Mouse (Mus musculus) heart, postnatal 0 days (tissue): Measurements from ENCODE around the gene Mrgprf. TPM values are rescaled to one million over a fixed set of nuclear protein-coding genes. Genes with fewer than 3 reads are reported as not detected.

Experiments
- ATAC-seq: fragments of 200-750 bp; cut with Nextera tagmentation; 2 replicates; pipeline ENCODE4 v1.8.0; 2017; ENCODE audit warnings: low read depth, moderate number of reproducible peaks, moderate library complexity; ENCODE audit not compliant: insufficient read depth
- DNase-seq: peaks from one replicate; pipeline ENCODE4 v3.0.0-alpha.2; 2016; ENCODE audit warnings: low spot score
- H3K27ac ChIP-seq: fragments of 300-500 bp; sonication (generic); 2 replicates; pipeline ENCODE4 v1.5.1; 2014; ENCODE audit warnings: low read depth, mild to moderate bottlenecking
- H3K27me3 ChIP-seq: fragments of 300-500 bp; sonication (generic); 2 replicates; pipeline ENCODE4 v1.6.1; 2014; ENCODE audit warnings: low read length, mixed read lengths; ENCODE audit not compliant: control insufficient read depth, insufficient read depth
- H3K36me3 ChIP-seq: fragments of 300-500 bp; sonication (generic); replicated peaks from 2 replicates; pipeline ENCODE4 v1.6.1; 2014; ENCODE audit warnings: low read length, mixed read lengths; ENCODE audit not compliant: control insufficient read depth, insufficient read depth
- H3K4me1 ChIP-seq: fragments of 300-500 bp; sonication (generic); 2 replicates; pipeline ENCODE4 v1.6.1; 2014; ENCODE audit warnings: antibody characterized with exemption; ENCODE audit not compliant: control insufficient read depth, insufficient read depth
- H3K4me2 ChIP-seq: fragments of 300-500 bp; sonication (generic); 2 replicates; pipeline ENCODE4 v1.6.1; 2014; ENCODE audit warnings: low read depth, mild to moderate bottlenecking, low read length, moderate library complexity
- H3K4me3 ChIP-seq: fragments of 300-500 bp; sonication (generic); 2 replicates; pipeline ENCODE4 v1.5.1; 2014; ENCODE audit warnings: low read depth, low read length
- H3K9ac ChIP-seq: fragments of 300-500 bp; sonication (generic); replicated peaks from 2 replicates; pipeline ENCODE4 v1.6.1; 2014; ENCODE audit warnings: low read depth, low read length, mixed read lengths
- H3K9me3 ChIP-seq: fragments of 300-500 bp; sonication (generic); replicated peaks from 2 replicates; pipeline ENCODE4 v1.6.1; 2016; ENCODE audit warnings: low read length; ENCODE audit not compliant: control insufficient read depth
- CTCF ChIP-seq: IDR thresholded peaks from 2 replicates; pipeline ENCODE4 v1.5.1; 2016; ENCODE audit warnings: antibody characterized with exemption, control low read depth, low read depth
- EP300 ChIP-seq: IDR thresholded peaks from 2 replicates; pipeline ENCODE4 v1.6.1; 2016; ENCODE audit warnings: antibody characterized with exemption, low read depth
- WGBS: fragments of 180-500 bp; shearing (Covaris S2); extraction: QIAGEN DNeasy Blood & Tissue Kit; methylation state at CpG from one replicate; pipeline ENCODE4 v1.1.7; 2014; 5-methylcytosine and 5-hydroxymethylcytosine counted together
- polyA plus RNA-seq: library from polyadenylated mRNA; unstranded; fragments of >200 nt; fragmentation: Nextera tagmentation; extraction: Ambion mirVana; gene quantifications from 2 replicates; pipeline ENCODE4 v1.2.1, GENCODE M21; 2015
- total RNA-seq: library from RNA; depleted of rRNA; stranded (reverse); fragments of >200 nt; gene quantifications from 2 replicates; pipeline ENCODE4 v1.2.3, GENCODE M21; 2014; ENCODE audit warnings: low replicate concordance

Gene Mrgprf
- total and polyA plus RNA-seq, 2 experiments from 2014 or later = 1.4 to 4.2 TPM

DNA sequence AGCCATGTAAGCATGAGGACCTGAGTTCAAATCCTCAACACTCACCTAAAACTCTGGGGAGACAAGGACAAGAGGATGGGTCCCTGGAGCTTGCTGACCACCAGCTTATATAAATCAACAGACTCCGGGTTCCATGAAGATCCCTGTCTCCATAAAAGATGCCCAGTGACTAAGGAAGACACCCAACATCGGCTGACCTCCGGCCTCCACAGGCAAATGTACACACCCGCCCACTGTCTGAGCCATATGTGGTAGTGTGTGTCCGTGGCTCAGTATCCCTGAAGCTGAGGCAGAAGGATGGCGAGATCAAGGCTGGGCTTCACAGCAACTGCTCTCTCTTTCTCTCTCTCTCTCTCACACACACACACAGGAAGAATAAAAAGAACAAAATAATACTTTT is 33.3 kb downstream of the Mrgprf start:
- H3K4me3 ChIP-seq = no peak overlapping the region
- WGBS = 88% methylated on average over 6 of the region's 6 CpGs
- no peak overlapping the region for H3K9ac ChIP-seq
- H3K4me2 ChIP-seq = no peak overlapping the region
- no peaks in the 10 kb centered on the region for H3K36me3 ChIP-seq
- no peaks in the 10 kb centered on the region for H3K9me3 ChIP-seq
- no peaks in the 10 kb centered on the region for H3K27me3 ChIP-seq
- no peak for DNase-seq
- H3K4me1 ChIP-seq = no peaks in the 10 kb centered on the region
- TF ChIP-seq CTCF (no peak), EP300 (no peak)
- ATAC-seq = no peak
- H3K27ac ChIP-seq = no peak overlapping the region

DNA sequence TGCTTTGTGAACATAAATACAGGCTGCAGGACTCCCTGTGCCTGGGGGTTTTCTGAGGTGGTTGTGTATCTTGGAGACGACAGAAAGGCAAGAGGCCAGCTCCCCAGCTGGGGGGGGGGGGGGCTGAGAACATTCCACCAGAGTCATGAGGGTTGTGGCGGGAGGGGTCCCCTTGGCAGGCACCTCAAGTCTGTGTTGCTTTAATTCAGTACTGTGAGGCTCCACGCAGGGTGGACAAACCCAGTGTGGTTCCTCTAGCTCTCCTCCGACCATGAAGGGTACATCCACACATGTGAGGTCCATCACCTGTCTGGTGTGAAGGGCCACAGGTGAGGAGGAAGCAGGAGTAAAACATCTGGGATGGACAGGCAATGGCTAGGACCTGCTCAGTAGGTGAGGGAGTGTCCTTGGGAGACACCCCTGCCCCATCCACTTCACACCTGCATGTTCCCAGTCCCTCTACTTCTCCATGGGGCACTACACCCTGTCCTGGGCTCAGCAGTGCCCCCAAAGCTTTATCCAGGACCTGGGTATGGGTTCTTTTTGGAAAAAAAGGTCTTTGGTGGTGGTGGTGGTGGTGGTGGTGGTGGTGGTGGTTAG is 33.9 kb downstream of the Mrgprf start:
- H3K9me3 ChIP-seq = no peaks in the 10 kb centered on the region
- no peak overlapping the region for H3K9ac ChIP-seq
- ATAC-seq = no peak
- H3K27ac ChIP-seq = no peak overlapping the region
- H3K36me3 ChIP-seq = no peaks in the 10 kb centered on the region
- no peak for TF ChIP-seq EP300
- no peak for TF ChIP-seq CTCF
- H3K4me3 ChIP-seq = no peak overlapping the region
- no peaks in the 10 kb centered on the region for H3K4me1 ChIP-seq
- 57% methylated on average over 4 of the region's 4 CpGs for WGBS
- no peaks in the 10 kb centered on the region for H3K27me3 ChIP-seq
- DNase-seq = no peak
- no peak overlapping the region for H3K4me2 ChIP-seq

DNA sequence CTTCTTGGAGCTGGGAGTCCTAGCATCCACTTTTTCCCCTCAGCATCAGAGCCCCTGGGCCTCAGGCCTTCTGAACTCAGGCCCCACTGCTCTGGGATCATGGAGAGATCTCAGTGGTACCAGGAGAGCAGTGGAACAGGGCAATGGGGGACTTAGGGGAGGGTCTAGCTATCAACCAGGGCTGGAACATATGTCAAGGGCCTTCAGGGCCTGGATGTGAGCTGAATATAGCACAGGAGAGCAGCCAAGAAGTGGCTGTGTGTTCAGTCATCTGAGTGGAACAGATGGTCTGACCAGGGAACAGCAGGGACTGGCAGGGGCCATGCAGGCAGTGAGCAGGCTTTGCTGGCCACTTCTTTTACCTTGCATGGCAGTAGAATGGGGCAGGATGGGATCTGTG is 34.6 kb downstream of the Mrgprf start:
- DNase-seq (no peak), ATAC-seq (no peak)
- no peak for TF ChIP-seq EP300
- TF ChIP-seq CTCF = no peak
- Histone ChIP-seq H3K9me3 (no peaks in the 10 kb centered on the region), H3K4me3 (no peak overlapping the region), H3K27ac (no peak overlapping the region), H3K4me2 (no peak overlapping the region), H3K27me3 (no peaks in the 10 kb centered on the region), H3K4me1 (no peaks in the 10 kb centered on the region), H3K36me3 (no peaks in the 10 kb centered on the region), H3K9ac (no peak overlapping the region)

DNA sequence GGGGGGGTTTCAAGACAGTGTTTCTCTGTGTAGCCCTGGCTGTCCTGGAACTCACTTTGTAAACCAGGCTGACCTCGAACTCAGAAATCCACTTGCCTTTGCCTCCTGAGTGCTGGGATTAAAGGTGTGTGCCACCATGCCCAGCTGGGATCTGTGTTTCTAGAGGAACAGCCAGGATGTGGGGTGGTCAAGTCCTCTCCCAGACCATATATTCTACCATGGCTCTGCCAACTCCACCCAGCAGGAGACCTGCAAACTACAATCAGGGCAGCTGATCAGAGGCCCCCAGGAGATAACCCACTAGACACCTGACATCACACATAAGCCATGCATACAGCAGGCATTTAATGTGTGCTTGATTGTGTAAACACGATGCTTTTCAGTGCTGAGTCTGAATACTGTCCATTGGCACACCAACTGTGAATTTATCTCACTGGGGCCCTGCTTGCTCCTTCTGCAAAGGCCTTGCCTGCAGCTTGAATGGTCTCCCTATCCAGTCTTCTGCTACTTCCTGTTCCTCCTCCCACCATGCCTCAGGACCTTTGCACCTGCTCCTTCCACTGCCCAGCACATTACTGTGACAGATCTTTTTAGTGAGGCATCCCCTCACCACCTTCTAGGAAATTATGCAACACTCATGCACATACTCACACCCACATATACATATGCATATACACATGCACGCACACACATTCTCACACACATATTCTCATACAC is 35.1 kb downstream of the Mrgprf start:
- H3K36me3 ChIP-seq = no peaks in the 10 kb centered on the region
- no peak for ATAC-seq
- WGBS = 88% methylated on average over 3 of the region's 3 CpGs

DNA sequence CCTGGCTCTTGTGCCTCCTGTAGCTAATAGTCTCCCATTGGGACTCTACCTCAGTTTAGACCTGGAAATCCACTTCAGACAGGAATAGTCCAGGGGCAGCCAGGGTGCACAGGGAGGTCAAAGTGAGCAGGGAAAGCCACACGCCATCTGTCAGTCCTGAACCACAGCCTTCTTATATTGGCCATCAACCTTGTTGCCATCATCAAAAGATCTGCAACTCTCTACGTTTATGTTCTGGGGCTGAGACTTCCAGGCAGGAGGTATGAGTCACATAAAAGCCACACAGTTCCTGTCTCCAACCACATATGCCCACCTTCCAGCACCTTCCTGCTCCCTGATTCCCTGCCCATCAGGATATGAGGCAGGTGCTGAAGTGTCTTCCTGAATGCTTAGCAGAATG is 37.3 kb downstream of the Mrgprf start:
- 64% methylated on average over 2 of the region's 2 CpGs for WGBS
- no peaks in the 10 kb centered on the region for H3K9me3 ChIP-seq

More for the DNA sequence above, 35.1 kb downstream of the Mrgprf start:
- no peak overlapping the region for H3K27ac ChIP-seq
- H3K9me3 ChIP-seq = no peaks in the 10 kb centered on the region
- DNase-seq = no peak
- H3K9ac ChIP-seq = no peak overlapping the region
- no peak for TF ChIP-seq EP300
- no peak for TF ChIP-seq CTCF
- no peak overlapping the region for H3K4me2 ChIP-seq
- H3K27me3 ChIP-seq = no peaks in the 10 kb centered on the region
- H3K4me1 ChIP-seq = no peaks in the 10 kb centered on the region
- H3K4me3 ChIP-seq = no peak overlapping the region

More for the DNA sequence above, 37.3 kb downstream of the Mrgprf start:
- no peaks in the 10 kb centered on the region for H3K27me3 ChIP-seq
- DNase-seq (no peak), ATAC-seq (no peak)
- no peak overlapping the region for H3K9ac ChIP-seq
- no peak for TF ChIP-seq CTCF
- no peak for TF ChIP-seq EP300
- no peak overlapping the region for H3K27ac ChIP-seq
- H3K4me1 ChIP-seq = no peaks in the 10 kb centered on the region
- H3K4me2 ChIP-seq = no peak overlapping the region
- H3K36me3 ChIP-seq = no peaks in the 10 kb centered on the region
- H3K4me3 ChIP-seq = no peak overlapping the region
